Mouse (Mus musculus) kidney, embryonic 15.5 days (tissue): Measurements from ENCODE around the gene Usp49. TPM values are rescaled to one million over a fixed set of nuclear protein-coding genes. Genes with fewer than 3 reads are reported as not detected.

Experiments
- ATAC-seq: fragments of 200-750 bp; cut with Nextera tagmentation; replicated peaks from 2 replicates; pipeline ENCODE4 v1.8.0; 2017; ENCODE audit warnings: moderate TSS enrichment; ENCODE audit not compliant: low FRiP score
- H3K27ac ChIP-seq: fragments of 300-500 bp; sonication (generic); 2 replicates; pipeline ENCODE4 v1.5.1; 2015; ENCODE audit warnings: mild to moderate bottlenecking, inconsistent platforms
- H3K27me3 ChIP-seq: fragments of 300-500 bp; sonication (generic); 2 replicates; pipeline ENCODE4 v1.6.1; 2015; ENCODE audit warnings: inconsistent platforms
- H3K36me3 ChIP-seq: fragments of 300-500 bp; sonication (generic); 2 replicates; pipeline ENCODE4 v1.6.1; 2015; ENCODE audit warnings: inconsistent platforms
- H3K4me1 ChIP-seq: fragments of 300-500 bp; sonication (generic); 2 replicates; pipeline ENCODE4 v1.6.1; 2015; ENCODE audit warnings: inconsistent platforms
- H3K4me2 ChIP-seq: fragments of 300-500 bp; sonication (generic); 2 replicates; pipeline ENCODE4 v1.6.1; 2015; ENCODE audit warnings: moderate library complexity, mild to moderate bottlenecking, inconsistent platforms
- H3K4me3 ChIP-seq: fragments of 300-500 bp; sonication (generic); replicated peaks from 2 replicates; pipeline ENCODE4 v1.5.1; 2015; ENCODE audit warnings: mild to moderate bottlenecking, inconsistent platforms
- H3K9ac ChIP-seq: fragments of 300-500 bp; sonication (generic); 2 replicates; pipeline ENCODE4 v1.6.1; 2015; ENCODE audit warnings: mild to moderate bottlenecking, inconsistent platforms
- H3K9me3 ChIP-seq: fragments of 300-500 bp; sonication (generic); replicated peaks from 2 replicates; pipeline ENCODE4 v1.6.1; 2016; ENCODE audit warnings: inconsistent platforms
- WGBS: fragments of 180-500 bp; shearing (Covaris S2); methylation state at CpG from one replicate; pipeline ENCODE4 v1.1.7; 2015; ENCODE audit warnings: mixed read lengths; 5-methylcytosine and 5-hydroxymethylcytosine counted together
- polyA plus RNA-seq: library from polyadenylated mRNA; unstranded; fragments of >200 nt; fragmentation: Nextera tagmentation; extraction: Ambion mirVana; gene quantifications from 2 replicates; pipeline ENCODE4 v1.2.1, GENCODE M21; 2015

The Usp49 gene
- polyA plus RNA-seq, 1 experiment from 2014 or later: 5.0 TPM

GRCm38 (mm10) chr17:47735553-47736100 lies 105.1 kb downstream of the Usp49 start:
- WGBS: 74% methylated on average over 14 of the region's 14 CpGs
- Histone ChIP-seq H3K36me3 (no peaks in the 10 kb centered on the region), H3K27me3 (0 out of 2 replicates have a peak, but pooled peaks cover 8% of the 10 kb centered on the region), H3K4me3 (no peak overlapping the region), H3K4me1 (peaks cover 31% of the 10 kb centered on the region), H3K4me2 (no peak overlapping the region), H3K9ac (no peak overlapping the region), H3K27ac (no peak overlapping the region), H3K9me3 (no peaks in the 10 kb centered on the region)
- no peak for ATAC-seq

Other genes starting within 250 kb of the Usp49 start
- gene Guca1b, start 245.3 kb upstream of the Usp49 start, polyA plus RNA-seq: 1.9 and 2.3 TPM in 2 replicates
- gene Guca1a, start 230.1 kb upstream of the Usp49 start, polyA plus RNA-seq: 1.6 and 2.6 TPM in 2 replicates
- 1.7 and 2.1 TPM in 2 replicates for gene AI661453, start 194.1 kb upstream of the Usp49 start, polyA plus RNA-seq
- gene 1700001C19Rik, start 193.3 kb upstream of the Usp49 start, polyA plus RNA-seq: 0.26 and 0.46 TPM in 2 replicates
- 32.2 and 37.0 TPM in 2 replicates for gene Taf8, start 128.4 kb upstream of the Usp49 start, polyA plus RNA-seq
- 272 and 294 TPM in 2 replicates for gene Ccnd3, start 125.6 kb upstream of the Usp49 start, polyA plus RNA-seq
- gene Bysl, start 19.2 kb upstream of the Usp49 start, polyA plus RNA-seq: 23.8 and 26.5 TPM in 2 replicates
- 45.7 TPM in 2 replicates for gene Med20, start 19.1 kb upstream of the Usp49 start, polyA plus RNA-seq
- 0.81 and 1.4 TPM in 2 replicates for gene Gm20517, start 19.1 kb upstream of the Usp49 start, polyA plus RNA-seq
- gene Tomm6, start 57.7 kb downstream of the Usp49 start, polyA plus RNA-seq: 381 and 386 TPM in 2 replicates
- 5.5 and 6.7 TPM in 2 replicates for gene Frs3, start 58.3 kb downstream of the Usp49 start, polyA plus RNA-seq
- gene Gm21981, start 63.8 kb downstream of the Usp49 start, polyA plus RNA-seq: 0.17 and 0.24 TPM in 2 replicates
- 0.51 and 0.99 TPM in 2 replicates for gene Prickle4, start 64.0 kb downstream of the Usp49 start, polyA plus RNA-seq
- gene Pgc, start 96.2 kb downstream of the Usp49 start, polyA plus RNA-seq: 0.14 TPM in 1 of 2 replicates, not detected in the other
- 13.4 and 15.2 TPM in 2 replicates for gene Tfeb, start 106.3 kb downstream of the Usp49 start, polyA plus RNA-seq
- gene Mdfi, start 204.0 kb downstream of the Usp49 start, polyA plus RNA-seq: 7.7 and 12.6 TPM in 2 replicates